Mouse (Mus musculus): Measurements from ENCODE around the gene Irf3. TPM values are rescaled to one million over a fixed set of nuclear protein-coding genes. Genes with fewer than 3 reads are reported as not detected.
"Not testable (repeated sequence)": the region's sequence is repeated elsewhere in the genome, so short reads cannot be mapped to it uniquely, and the experiment has no call there.

Gene Irf3
- polyA plus RNA-seq, 1 experiment = not detected

GRCm38 (mm10) chr7:45019031-45019571 lies 21.7 kb downstream of the Irf3 start:
- peaks cover 8% of the 10 kb centered on the region; the same call in 1 of the 2 replicates for H3K4me1 ChIP-seq (ENCODE audit: control insufficient read depth, insufficient read depth, low read length)
- peak overlapping the region; percentile 5; the same call in 1 of the 2 replicates for H3K4me3 ChIP-seq (ENCODE audit: insufficient read depth, low read depth, low read length)
- no peak overlapping the region for H3K27ac ChIP-seq (ENCODE audit: insufficient read depth, low read depth, low read length)
- TF ChIP-seq CTCF (IDR thresholded peaks at IDR 0.05; ENCODE audit: insufficient read depth, low read depth, low read length) = no peak
- no peak for TF ChIP-seq POLR2A (IDR thresholded peaks at IDR 0.05; ENCODE audit: insufficient read depth, low read depth, low read length)
- WGBS = 48% methylated on average over 8 of the region's 8 CpGs

- WGBS = 81% methylated on average over 9 of the region's 9 CpGs
- peaks cover 8% of the 10 kb centered on the region; the same call in 1 of the 2 replicates for H3K4me1 ChIP-seq (ENCODE audit: control insufficient read depth, insufficient read depth, low read length)
- TF ChIP-seq CTCF (IDR thresholded peaks at IDR 0.05; ENCODE audit: insufficient read depth, low read depth, low read length) = no peak
- no peak for TF ChIP-seq POLR2A (IDR thresholded peaks at IDR 0.05; ENCODE audit: insufficient read depth, low read depth, low read length)
- no peak overlapping the region for H3K27ac ChIP-seq (ENCODE audit: insufficient read depth, low read depth, low read length)
- no peak overlapping the region for H3K4me3 ChIP-seq (ENCODE audit: insufficient read depth, low read depth, low read length)
These were observed 22.8 kb downstream of the Irf3 start for GRCm38 (mm10) chr7:45020225-45020624.

- not testable (repeated sequence) for H3K27ac ChIP-seq (ENCODE audit: insufficient read depth, low read depth, low read length); H3K4me3 ChIP-seq (ENCODE audit: insufficient read depth, low read depth, low read length); H3K4me1 ChIP-seq (ENCODE audit: control insufficient read depth, insufficient read depth, low read length)
- 78% methylated on average over 5 of the region's 5 CpGs for WGBS
These were observed 26.3 kb downstream of the Irf3 start for GRCm38 (mm10) chr7:45023711-45024110.

- WGBS = 79% methylated on average over 15 of the region's 15 CpGs
- H3K4me3 ChIP-seq (ENCODE audit: insufficient read depth, low read depth, low read length) = no peak overlapping the region
- no peak overlapping the region for H3K27ac ChIP-seq (ENCODE audit: insufficient read depth, low read depth, low read length)
- H3K4me1 ChIP-seq (ENCODE audit: control insufficient read depth, insufficient read depth, low read length) = no peaks in the 10 kb centered on the region
- TF ChIP-seq CTCF (IDR thresholded peaks at IDR 0.05; ENCODE audit: insufficient read depth, low read depth, low read length) (no peak), POLR2A (IDR thresholded peaks at IDR 0.05; ENCODE audit: insufficient read depth, low read depth, low read length) (no peak)
These were observed 27.1 kb downstream of the Irf3 start for GRCm38 (mm10) chr7:45024281-45025248.

GRCm38 (mm10) chr7:45025601-45026220 lies 28.3 kb downstream of the Irf3 start:
- Histone ChIP-seq H3K27ac (ENCODE audit: insufficient read depth, low read depth, low read length) (no peak overlapping the region), H3K4me1 (ENCODE audit: control insufficient read depth, insufficient read depth, low read length) (no peaks in the 10 kb centered on the region), H3K4me3 (ENCODE audit: insufficient read depth, low read depth, low read length) (no peak overlapping the region)
- TF ChIP-seq CTCF (IDR thresholded peaks at IDR 0.05; ENCODE audit: insufficient read depth, low read depth, low read length) (no peak), POLR2A (IDR thresholded peaks at IDR 0.05; ENCODE audit: insufficient read depth, low read depth, low read length) (no peak)
- 54% methylated on average over 8 of the region's 8 CpGs for WGBS

GRCm38 (mm10) chr7:45026256-45026655 lies 28.8 kb downstream of the Irf3 start:
- no peaks in the 10 kb centered on the region for H3K4me1 ChIP-seq (ENCODE audit: control insufficient read depth, insufficient read depth, low read length)
- H3K4me3 ChIP-seq (ENCODE audit: insufficient read depth, low read depth, low read length) = no peak overlapping the region
- no peak overlapping the region for H3K27ac ChIP-seq (ENCODE audit: insufficient read depth, low read depth, low read length)
- WGBS = 32% methylated on average over 2 of the region's 2 CpGs
- TF ChIP-seq POLR2A (IDR thresholded peaks at IDR 0.05; ENCODE audit: insufficient read depth, low read depth, low read length) (no peak), CTCF (IDR thresholded peaks at IDR 0.05; ENCODE audit: insufficient read depth, low read depth, low read length) (no peak)

GRCm38 (mm10) chr7:45027761-45028160 lies 30.3 kb downstream of the Irf3 start:
- no peak for TF ChIP-seq POLR2A (IDR thresholded peaks at IDR 0.05; ENCODE audit: insufficient read depth, low read depth, low read length)
- no peak for TF ChIP-seq CTCF (IDR thresholded peaks at IDR 0.05; ENCODE audit: insufficient read depth, low read depth, low read length)
- Histone ChIP-seq H3K27ac (ENCODE audit: insufficient read depth, low read depth, low read length) (no peak overlapping the region), H3K4me3 (ENCODE audit: insufficient read depth, low read depth, low read length) (no peak overlapping the region), H3K4me1 (ENCODE audit: control insufficient read depth, insufficient read depth, low read length) (no peaks in the 10 kb centered on the region)
- 89% methylated on average over 9 of the region's 9 CpGs for WGBS

GRCm38 (mm10) chr7:45028351-45028750 lies 30.9 kb downstream of the Irf3 start:
- Histone ChIP-seq H3K4me1 (ENCODE audit: control insufficient read depth, insufficient read depth, low read length) (no peaks in the 10 kb centered on the region), H3K27ac (ENCODE audit: insufficient read depth, low read depth, low read length) (no peak overlapping the region), H3K4me3 (ENCODE audit: insufficient read depth, low read depth, low read length) (no peak overlapping the region)
- 91% methylated on average over 11 of the region's 11 CpGs for WGBS
- no peak for TF ChIP-seq POLR2A (IDR thresholded peaks at IDR 0.05; ENCODE audit: insufficient read depth, low read depth, low read length)

- Histone ChIP-seq H3K4me1 (ENCODE audit: control insufficient read depth, insufficient read depth, low read length) (no peaks in the 10 kb centered on the region), H3K27ac (ENCODE audit: insufficient read depth, low read depth, low read length) (no peak overlapping the region), H3K4me3 (ENCODE audit: insufficient read depth, low read depth, low read length) (no peak overlapping the region)
- TF ChIP-seq POLR2A (IDR thresholded peaks at IDR 0.05; ENCODE audit: insufficient read depth, low read depth, low read length) (no peak), CTCF (IDR thresholded peaks at IDR 0.05; ENCODE audit: insufficient read depth, low read depth, low read length) (no peak)
- 91% methylated on average over 6 of the region's 6 CpGs for WGBS
These were observed 32.5 kb downstream of the Irf3 start for GRCm38 (mm10) chr7:45029995-45030394.

All from olfactory bulb, adult 2 months (tissue).